Mouse (Mus musculus) liver, adult 2 months (tissue): ENCODE measurements around the gene Fpr3. TPM values are rescaled to one million over a fixed set of nuclear protein-coding genes. Genes with fewer than 3 reads are reported as not detected.
A peak's percentile ranks its signal among the peaks of the same experiment; 100 is the strongest.
"Not testable (repeated sequence)": the region's sequence is repeated elsewhere in the genome, so short reads cannot be mapped to it uniquely, and the experiment has no call there.

ENCODE experiments used
- DNase-seq: peaks from one replicate; pipeline ENCODE4 v3.0.0-alpha.2; 2011; ENCODE audit warnings: low read depth, low spot score; ENCODE audit errors: extremely low read depth
- H3K27ac ChIP-seq: fragments of 200-500 bp; replicated peaks from 2 replicates; pipeline ENCODE4 v1.5.1; 2012; ENCODE audit warnings: low read depth, mild to moderate bottlenecking, control low read depth, inconsistent platforms, low read length; ENCODE audit not compliant: insufficient read depth
- H3K27me3 ChIP-seq: fragments of 200-500 bp; 2 replicates; pipeline ENCODE4 v1.6.1; 2012; ENCODE audit warnings: mild to moderate bottlenecking, moderate library complexity, low read length, inconsistent platforms; ENCODE audit not compliant: control insufficient read depth, insufficient read depth
- H3K36me3 ChIP-seq: fragments of 200-500 bp; 2 replicates; pipeline ENCODE4 v1.6.1; 2012; ENCODE audit warnings: low read length, inconsistent platforms; ENCODE audit not compliant: control insufficient read depth, insufficient read depth
- H3K4me1 ChIP-seq: fragments of 200-500 bp; 2 replicates; pipeline ENCODE4 v1.6.1; 2011; ENCODE audit warnings: low read length; ENCODE audit not compliant: control insufficient read depth, insufficient read depth
- H3K4me3 ChIP-seq: fragments of 200-500 bp; 2 replicates; pipeline ENCODE4 v1.5.1; 2011; ENCODE audit warnings: low read depth, mild to moderate bottlenecking, control low read depth, low read length, moderate library complexity; ENCODE audit not compliant: insufficient read depth
- H3K79me2 ChIP-seq: fragments of 200-500 bp; 2 replicates; pipeline ENCODE4 v1.6.1; 2012; ENCODE audit warnings: inconsistent platforms, mild to moderate bottlenecking, low read length, moderate library complexity; ENCODE audit not compliant: control insufficient read depth, insufficient read depth
- H3K9ac ChIP-seq: fragments of 200-500 bp; 2 replicates; pipeline ENCODE4 v1.6.1; 2012; ENCODE audit warnings: low read depth, mild to moderate bottlenecking, control low read depth, inconsistent platforms, low read length
- CTCF ChIP-seq: fragments of 200-500 bp; IDR thresholded peaks from 2 replicates; pipeline ENCODE4 v1.5.1; 2011; ENCODE audit warnings: low read depth, low read length, control low read depth
- POLR2A ChIP-seq: fragments of 200-500 bp; IDR thresholded peaks from 2 replicates; pipeline ENCODE4 v1.6.1; 2011; ENCODE audit warnings: low read length, control low read depth; ENCODE audit not compliant: insufficient read depth; ENCODE audit errors: extremely low read depth
- WGBS: fragments of 180-500 bp; shearing (Covaris S2); methylation state at CpG from one replicate; pipeline ENCODE4 v1.1.7; 2018; 5-methylcytosine and 5-hydroxymethylcytosine counted together
- polyA plus RNA-seq: library from polyadenylated mRNA; depleted of rRNA; stranded (reverse); fragments of >200 nt; gene quantifications from 2 replicates; pipeline ENCODE4 v1.2.3, GENCODE M21; 2012; rRNA removed
- total RNA-seq: library from RNA; depleted of rRNA; stranded (reverse); fragments of >200 nt; gene quantifications from 2 replicates; pipeline ENCODE4 v1.2.3, GENCODE M21; 2014; rRNA removed

Gene Fpr3
- total RNA-seq (not detected in 2 replicates), polyA plus RNA-seq (not detected in 2 replicates)

DNA sequence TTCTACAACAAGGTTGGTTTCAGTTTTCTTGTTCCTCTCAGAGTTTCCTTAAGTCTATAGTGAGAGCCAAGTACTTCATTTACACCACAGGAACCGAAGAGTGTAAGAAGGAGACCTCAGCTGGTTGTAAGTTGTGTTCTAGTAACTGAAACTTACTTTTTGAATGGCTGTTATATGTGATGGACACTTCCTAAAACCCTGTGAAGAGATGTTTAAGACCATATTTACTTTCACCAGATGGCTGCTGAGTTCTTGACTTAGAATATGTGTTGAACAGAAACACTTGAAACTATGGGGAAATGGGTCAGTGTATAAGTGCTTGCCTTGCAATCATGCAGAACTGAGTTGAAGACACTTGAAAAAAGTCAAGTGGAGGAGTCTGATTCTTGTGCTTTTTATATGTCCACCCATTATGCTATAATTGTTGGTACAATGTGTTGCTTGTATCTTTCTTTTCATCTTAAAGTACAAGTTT is at the start of gene Fpr3, which contains the start of gene Fpr2:
Gene Fpr3 (plus strand): TSS at position 79 of the 475 bp plus-strand sequence.
Gene Fpr2 (plus strand): TSS at position 51 of the 475 bp plus-strand sequence.
- no peak within 1 kb of the TSS for H3K27ac ChIP-seq
- no peaks in the 10 kb centered on the region for H3K4me1 ChIP-seq
- WGBS = 37% methylated on average over 1 of the region's 1 CpGs
- no peak within 1 kb of the TSS for H3K9ac ChIP-seq
- H3K79me2 ChIP-seq = no peaks in the 10 kb centered on the region
- H3K27me3 ChIP-seq = no peaks in the 10 kb centered on the region
- DNase-seq = no peak
- no peak within 1 kb of the TSS for H3K4me3 ChIP-seq
- TF ChIP-seq CTCF (no peak), POLR2A (no peak)
- H3K36me3 ChIP-seq = no peaks in the 10 kb centered on the region

DNA sequence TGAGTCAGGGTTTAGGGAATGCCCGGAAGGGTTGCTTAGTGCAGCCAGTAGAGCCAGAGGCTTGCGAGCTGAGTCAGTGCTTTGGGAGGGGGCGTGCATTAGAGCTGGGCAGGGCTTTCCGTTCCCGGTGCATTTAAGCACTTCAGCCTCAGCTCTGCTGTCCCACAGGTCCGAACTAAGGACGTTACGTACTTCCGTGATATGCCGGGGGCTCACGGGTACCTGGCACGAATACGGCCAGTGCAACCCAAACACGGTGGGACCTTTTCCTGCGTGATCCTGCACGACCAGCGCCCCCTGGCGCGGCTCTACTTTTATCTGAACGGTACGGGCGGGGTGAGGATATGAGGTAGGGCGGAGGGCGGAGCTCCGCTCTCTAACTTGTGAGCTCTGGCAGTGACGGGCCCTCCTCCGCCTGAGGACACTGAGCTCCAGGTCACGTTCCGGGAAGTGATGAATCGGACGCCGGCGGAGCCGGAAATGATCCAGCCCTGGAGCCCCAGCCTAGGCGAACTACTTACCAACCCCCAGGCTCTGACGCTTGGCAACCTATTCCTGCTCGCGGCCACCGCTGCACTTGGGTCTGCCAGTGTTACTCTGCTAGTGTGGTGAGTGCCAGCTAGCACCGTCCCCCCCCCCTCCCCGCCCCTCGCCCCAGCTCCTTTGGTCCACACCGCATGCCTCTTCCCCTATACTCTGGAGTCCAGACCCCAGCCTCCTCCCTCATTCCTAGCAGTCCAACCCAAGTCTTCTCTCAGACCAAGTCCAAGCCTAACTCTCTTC is 49.5 kb upstream of the Fpr3 start:
- Histone ChIP-seq H3K9ac (peak overlapping the region; percentile 76), H3K79me2 (no peaks in the 10 kb centered on the region), H3K4me3 (peak overlapping the region; percentile 74), H3K36me3 (no peaks in the 10 kb centered on the region), H3K4me1 (0 out of 2 replicates have a peak, but pooled peaks cover 2% of the 10 kb centered on the region), H3K27me3 (no peaks in the 10 kb centered on the region), H3K27ac (peak overlapping the region; percentile 75)
- peak; percentile 91 for DNase-seq
- TF ChIP-seq CTCF (peak; percentile 83), POLR2A (peak; percentile 27; the same call in 1 of the 2 replicates)
- WGBS = under 1% methylated on average over 43 of the region's 43 CpGs

DNA sequence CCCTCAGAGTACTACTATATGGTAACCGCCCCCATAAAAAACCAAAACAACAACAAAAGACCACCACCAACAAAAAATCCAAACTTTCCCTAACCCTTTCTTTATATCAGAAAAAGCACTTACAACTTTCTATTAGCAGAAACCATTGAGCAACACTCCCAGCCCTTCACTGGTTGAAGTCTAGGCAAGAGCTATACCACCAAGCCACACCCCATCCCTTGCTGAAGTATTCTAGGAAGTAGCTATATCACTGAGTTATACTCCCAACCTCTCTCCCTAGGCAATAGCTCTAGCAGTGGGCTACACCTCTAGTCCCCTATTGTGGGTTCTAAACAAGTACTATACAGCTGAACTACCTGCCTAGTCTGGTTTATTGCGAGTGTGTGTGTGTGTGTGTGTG is 48.4 kb upstream of the Fpr3 start:
- H3K9ac ChIP-seq = no peak overlapping the region
- no peak overlapping the region for H3K4me3 ChIP-seq
- 89% methylated on average over 2 of the region's 2 CpGs for WGBS
- no peak for DNase-seq
- 0 out of 2 replicates have a peak, but pooled peaks cover 2% of the 10 kb centered on the region for H3K4me1 ChIP-seq
- H3K36me3 ChIP-seq = no peaks in the 10 kb centered on the region
- no peak overlapping the region for H3K27ac ChIP-seq
- H3K79me2 ChIP-seq = no peaks in the 10 kb centered on the region
- H3K27me3 ChIP-seq = no peaks in the 10 kb centered on the region
- TF ChIP-seq CTCF = no peak
- no peak for TF ChIP-seq POLR2A

DNA sequence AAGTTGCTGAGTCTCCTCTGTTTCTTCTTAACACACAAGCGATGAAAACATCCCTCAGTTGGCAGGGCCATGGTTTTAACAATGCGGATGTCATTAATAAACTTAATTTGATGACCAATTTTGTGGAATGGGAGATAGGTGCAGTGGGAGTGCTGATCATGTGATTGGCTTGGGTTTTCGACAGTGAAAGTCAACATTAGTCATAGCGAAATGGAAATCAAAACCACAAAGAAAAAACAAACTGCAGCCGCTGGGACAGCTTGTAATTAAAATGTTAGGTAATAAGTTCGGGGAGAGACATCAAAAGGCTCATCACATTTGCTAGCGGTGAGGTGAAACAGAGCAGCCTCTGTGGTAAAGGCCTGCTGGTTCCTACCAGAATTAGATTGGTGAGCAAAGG is 46.9 kb upstream of the Fpr3 start:
- no peak overlapping the region for H3K4me3 ChIP-seq
- H3K27me3 ChIP-seq = no peaks in the 10 kb centered on the region
- H3K4me1 ChIP-seq = 0 out of 2 replicates have a peak, but pooled peaks cover 2% of the 10 kb centered on the region
- no peaks in the 10 kb centered on the region for H3K79me2 ChIP-seq
- H3K27ac ChIP-seq = no peak overlapping the region
- no peaks in the 10 kb centered on the region for H3K36me3 ChIP-seq
- DNase-seq = no peak
- no peak overlapping the region for H3K9ac ChIP-seq
- WGBS = 90% methylated on average over 7 of the region's 7 CpGs
- TF ChIP-seq POLR2A (no peak), CTCF (no peak)

DNA sequence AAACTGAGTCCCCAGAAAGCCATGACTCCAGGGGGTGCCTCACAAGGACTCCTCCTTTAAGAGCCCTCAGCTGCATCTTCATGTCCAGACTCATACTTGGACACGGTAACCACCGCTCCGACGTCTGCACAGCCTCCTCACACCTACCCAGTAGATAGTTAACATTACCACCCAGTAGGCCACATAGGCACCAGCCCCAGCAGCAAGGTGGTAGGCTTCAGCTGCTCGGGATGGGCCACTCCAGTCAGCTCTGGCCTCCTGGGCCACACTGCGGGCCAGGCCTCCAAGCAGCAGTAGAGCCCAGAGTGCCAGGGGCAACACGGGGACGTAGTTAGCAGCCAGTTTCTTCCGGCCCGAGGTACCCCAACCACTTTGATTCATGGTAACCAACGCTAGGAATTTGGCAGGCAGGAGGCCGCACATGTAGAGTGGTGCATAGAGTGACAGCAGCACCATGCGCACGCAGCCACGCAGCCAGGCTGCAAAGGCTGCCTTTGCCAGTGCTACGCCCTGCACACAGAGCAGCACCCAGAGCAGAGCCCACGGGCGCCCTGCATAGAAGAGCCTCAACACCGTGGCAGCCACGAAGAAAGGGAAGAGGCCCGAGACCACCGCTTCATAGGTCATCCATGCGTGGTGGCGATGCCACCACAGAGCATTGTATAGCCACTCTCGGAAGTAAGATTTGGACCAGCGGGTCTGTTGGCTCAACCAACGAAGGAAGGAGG is 44.0 kb upstream of the Fpr3 start:
- H3K9ac ChIP-seq = no peak overlapping the region
- H3K4me3 ChIP-seq = no peak overlapping the region
- no peak overlapping the region for H3K27ac ChIP-seq
- 73% methylated on average over 27 of the region's 27 CpGs for WGBS
- H3K79me2 ChIP-seq = no peaks in the 10 kb centered on the region
- H3K4me1 ChIP-seq = no peaks in the 10 kb centered on the region
- no peaks in the 10 kb centered on the region for H3K36me3 ChIP-seq
- DNase-seq = no peak
- H3K27me3 ChIP-seq = no peaks in the 10 kb centered on the region
- no peak for TF ChIP-seq POLR2A
- TF ChIP-seq CTCF = no peak

DNA sequence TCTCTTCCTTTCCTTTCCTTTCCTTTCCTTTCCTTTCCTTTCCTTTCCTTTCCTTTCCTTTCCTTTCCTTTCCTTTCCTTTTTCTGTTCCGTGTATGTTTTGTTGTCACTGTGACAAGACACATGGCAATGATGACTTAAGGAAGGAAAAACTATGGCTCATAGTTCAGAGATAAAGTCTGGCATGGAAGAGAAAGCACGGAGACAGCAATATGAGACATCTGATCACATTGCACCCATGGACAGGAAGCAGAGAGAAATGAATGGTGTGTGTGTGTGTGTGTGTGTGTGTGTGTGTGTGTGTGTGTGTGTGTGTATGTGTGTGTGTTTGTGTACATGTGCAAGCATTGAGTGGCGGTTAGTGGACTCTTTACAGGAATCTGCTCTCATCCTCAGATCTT is 43.0 kb upstream of the Fpr3 start:
- WGBS = 54% methylated on average over 3 of the region's 3 CpGs
- H3K36me3 ChIP-seq, H3K9ac ChIP-seq, H3K4me3 ChIP-seq, H3K27ac ChIP-seq, DNase-seq, H3K4me1 ChIP-seq, H3K79me2 ChIP-seq, H3K27me3 ChIP-seq: not testable (repeated sequence)
